Mouse (Mus musculus) mouse embryonic stem cell (cell line): ENCODE measurements around the gene Carns1.
"Not testable (repeated sequence)": the region's sequence is repeated elsewhere in the genome, so short reads cannot be mapped to it uniquely, and the experiment has no call there.

Experiments
- in situ Hi-C, 2 experiments: fragments of 300-500 bp; cut with MboI; formaldehyde crosslinking; loops; 1 replicate in 1 of 2; 3 replicates in 1 of 2; pipeline ENCODE4 v1.14.3; 2019 to 2020; ENCODE audit warnings: low sequenced_read_pairs in 2 of 2, low pct_unique_long_range_greater_than_20kb in 1 of 2, mixed read lengths in 1 of 2; ENCODE audit not compliant: unreplicated experiment in 1 of 2

Gene Carns1

GRCm38 (mm10) chr19:4143759-4144268 is 31.5 kb downstream of the Carns1 start, which contains the start of gene Cabp4:
Gene Cabp4 (minus strand): TSS chr19:4144033.
- in situ Hi-C loops = no loop called here

DNA sequence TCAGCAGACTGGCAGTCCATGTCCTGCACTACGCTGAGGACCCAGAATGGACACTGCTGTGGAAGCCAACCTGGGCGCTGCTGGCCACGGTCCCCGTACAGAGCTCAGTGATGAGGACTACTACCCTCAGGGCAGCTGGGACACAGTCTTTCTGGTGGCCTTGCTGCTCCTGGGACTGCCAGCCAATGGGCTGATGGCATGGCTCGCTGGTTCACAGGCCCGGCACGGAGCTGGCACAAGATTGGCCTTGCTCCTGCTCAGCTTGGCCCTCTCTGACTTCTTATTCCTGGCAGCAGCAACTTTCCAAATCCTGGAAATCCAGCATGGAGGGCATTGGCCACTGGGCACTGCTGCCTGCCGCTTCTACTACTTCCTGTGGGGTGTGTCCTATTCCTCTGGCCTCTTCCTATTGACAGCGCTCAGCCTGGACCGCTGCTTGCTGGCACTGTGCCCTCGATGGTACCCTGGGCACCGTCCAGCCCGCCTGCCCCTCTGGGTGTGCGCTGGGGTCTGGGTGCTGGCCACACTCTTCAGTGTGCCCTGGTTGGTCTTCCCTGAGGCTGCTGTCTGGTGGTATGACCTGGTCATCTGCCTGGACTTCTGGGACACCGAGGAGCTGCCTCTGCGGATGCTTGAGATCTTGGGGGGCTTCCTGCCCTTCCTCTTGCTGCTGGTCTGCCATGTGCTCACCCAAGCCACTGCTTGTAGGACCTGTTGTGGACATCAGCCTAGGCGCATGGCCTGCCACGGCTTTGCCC is 32.7 kb downstream of the Carns1 start:
- in situ Hi-C loops = no loop called here

DNA sequence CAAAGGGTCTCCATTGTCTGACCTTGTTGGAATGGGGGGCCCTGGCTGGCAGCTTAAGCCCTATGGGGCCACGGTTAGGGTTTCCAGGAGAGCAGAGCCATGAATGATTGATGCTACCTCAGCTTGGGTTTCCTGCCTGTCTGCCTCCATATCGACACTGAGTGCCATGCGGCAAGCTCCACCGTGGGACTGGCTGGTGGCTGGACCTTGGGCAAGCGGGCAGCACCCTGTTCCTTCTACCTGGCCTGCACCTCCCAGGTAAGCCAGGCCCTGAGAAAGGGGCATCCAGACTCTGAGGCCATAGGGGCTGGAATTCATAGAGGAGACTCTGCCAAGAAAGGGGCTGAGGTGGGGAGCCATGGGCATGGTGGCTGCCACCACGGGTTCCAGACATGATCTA is 35.1 kb downstream of the Carns1 start:
- in situ Hi-C loops = no loop called here

GRCm38 (mm10) chr19:4139446-4139845 is 35.8 kb downstream of the Carns1 start, which contains the start of gene Gpr152:
Gene Gpr152 (plus strand): TSS chr19:4139787.
- in situ Hi-C loops = no loop called here

- in situ Hi-C loops = no loop called here
Observed at GRCm38 (mm10) chr19:4137913-4138312, 37.4 kb downstream of the Carns1 start.

DNA sequence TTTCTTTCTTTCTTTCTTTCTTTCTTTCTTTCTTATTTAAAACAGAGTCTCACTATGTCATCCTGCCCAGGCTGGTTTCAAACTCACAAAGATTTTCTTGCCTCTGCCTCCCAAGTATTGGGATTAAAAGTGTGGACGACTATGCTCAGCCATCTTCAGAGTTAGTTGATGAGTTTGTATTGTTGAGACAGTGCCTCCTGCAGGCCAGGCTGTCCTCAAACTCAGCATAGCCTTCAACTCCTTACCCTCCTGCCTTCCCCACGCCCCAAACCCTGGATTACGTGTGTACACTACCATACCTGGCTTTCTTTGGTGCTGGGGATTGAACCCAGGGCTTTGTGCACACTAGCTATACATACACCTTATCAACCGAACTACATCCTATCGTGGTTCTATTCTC is 38.8 kb downstream of the Carns1 start:
- in situ Hi-C loops = no loop called here

- in situ Hi-C loops = not testable (repeated sequence)
Observed at GRCm38 (mm10) chr19:4135963-4136345, 39.3 kb downstream of the Carns1 start.

GRCm38 (mm10) chr19:4135229-4135962 is 39.9 kb downstream of the Carns1 start:
- in situ Hi-C loops = not testable (repeated sequence)

DNA sequence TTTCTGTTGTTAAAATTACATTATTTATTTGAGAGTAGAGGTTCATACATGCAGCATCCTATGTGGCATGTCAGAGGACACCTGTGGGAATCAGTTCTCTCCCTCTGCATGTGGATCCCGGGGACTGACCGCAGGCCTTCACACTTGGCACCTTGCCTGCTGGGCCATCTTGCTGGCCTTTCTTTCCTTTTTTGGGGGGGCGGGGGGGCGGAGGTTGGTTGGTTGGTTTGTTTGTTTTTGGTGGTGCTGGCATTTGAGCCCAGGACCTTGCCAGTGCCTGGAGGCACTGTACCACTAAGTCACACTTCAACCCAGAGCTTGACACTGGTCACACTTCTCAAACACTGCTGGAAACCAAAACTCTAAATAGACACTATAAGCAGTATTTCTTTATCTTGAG is 40.9 kb downstream of the Carns1 start:
- in situ Hi-C loops = no loop called here

DNA sequence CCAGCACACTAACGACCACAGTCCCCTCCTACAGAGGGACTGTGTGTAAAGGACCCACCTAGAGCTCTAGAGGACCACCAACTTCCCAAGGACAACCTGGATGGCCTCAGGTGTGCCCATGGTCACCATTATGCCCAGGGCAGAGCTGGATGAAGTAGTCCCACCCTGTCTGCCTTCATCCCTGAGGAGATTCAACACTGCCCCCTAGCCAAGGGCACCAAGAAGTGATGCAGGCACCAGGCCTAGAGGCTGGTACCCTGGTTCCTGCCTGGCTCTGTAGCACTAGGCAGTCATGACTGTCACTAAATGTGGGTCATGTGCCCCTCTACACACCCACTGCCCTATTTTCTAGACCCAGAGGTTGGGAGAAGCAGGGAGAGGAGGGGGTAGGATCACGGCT is 43.5 kb downstream of the Carns1 start:
- in situ Hi-C loops = no loop called here

DNA sequence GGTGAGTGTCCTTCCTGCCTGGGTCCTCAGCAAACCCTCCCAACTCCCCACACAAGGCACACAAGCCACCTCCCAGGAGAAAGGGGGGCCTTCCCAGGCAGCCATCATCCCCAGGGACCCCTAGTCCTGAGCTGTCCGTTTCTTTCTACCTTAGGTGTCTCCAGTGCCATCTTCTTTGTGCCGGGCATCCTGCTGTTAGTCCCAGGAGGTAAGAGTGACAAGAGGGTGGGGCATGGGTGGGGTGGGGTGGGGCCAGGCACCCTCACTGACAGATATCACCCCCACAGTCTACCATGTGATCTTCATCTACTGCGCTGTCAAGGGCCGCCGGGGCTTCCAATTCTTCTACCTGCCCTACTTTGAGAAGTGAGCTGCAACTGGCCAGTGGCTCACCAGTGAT is 44.2 kb downstream of the Carns1 start:
- in situ Hi-C loops = no loop called here

DNA sequence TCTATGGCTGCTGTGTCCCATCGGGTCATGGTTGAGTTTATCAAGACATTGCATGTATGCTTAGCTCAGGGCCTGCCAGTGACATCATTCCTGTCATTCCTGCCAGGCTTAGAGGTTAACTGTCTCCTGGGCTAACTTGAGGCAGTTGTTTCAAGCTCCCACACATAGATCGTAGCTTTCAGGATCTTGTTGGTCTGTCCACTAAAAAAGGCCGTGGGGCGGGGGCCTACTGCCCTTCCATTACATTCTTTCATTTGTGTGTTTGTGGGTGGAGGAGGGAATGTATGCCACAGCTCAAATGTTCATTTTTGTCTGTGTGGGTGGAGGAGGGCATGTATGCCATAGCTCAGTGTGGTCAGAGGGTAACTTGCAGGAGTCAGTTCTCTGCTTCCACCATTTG is 45.2 kb downstream of the Carns1 start:
- in situ Hi-C loops = no loop called here

- in situ Hi-C loops = no loop called here
Observed at GRCm38 (mm10) chr19:4129462-4129861, 45.8 kb downstream of the Carns1 start.

GRCm38 (mm10) chr19:4126759-4127495 is 48.4 kb downstream of the Carns1 start:
- in situ Hi-C loops = no loop called here

DNA sequence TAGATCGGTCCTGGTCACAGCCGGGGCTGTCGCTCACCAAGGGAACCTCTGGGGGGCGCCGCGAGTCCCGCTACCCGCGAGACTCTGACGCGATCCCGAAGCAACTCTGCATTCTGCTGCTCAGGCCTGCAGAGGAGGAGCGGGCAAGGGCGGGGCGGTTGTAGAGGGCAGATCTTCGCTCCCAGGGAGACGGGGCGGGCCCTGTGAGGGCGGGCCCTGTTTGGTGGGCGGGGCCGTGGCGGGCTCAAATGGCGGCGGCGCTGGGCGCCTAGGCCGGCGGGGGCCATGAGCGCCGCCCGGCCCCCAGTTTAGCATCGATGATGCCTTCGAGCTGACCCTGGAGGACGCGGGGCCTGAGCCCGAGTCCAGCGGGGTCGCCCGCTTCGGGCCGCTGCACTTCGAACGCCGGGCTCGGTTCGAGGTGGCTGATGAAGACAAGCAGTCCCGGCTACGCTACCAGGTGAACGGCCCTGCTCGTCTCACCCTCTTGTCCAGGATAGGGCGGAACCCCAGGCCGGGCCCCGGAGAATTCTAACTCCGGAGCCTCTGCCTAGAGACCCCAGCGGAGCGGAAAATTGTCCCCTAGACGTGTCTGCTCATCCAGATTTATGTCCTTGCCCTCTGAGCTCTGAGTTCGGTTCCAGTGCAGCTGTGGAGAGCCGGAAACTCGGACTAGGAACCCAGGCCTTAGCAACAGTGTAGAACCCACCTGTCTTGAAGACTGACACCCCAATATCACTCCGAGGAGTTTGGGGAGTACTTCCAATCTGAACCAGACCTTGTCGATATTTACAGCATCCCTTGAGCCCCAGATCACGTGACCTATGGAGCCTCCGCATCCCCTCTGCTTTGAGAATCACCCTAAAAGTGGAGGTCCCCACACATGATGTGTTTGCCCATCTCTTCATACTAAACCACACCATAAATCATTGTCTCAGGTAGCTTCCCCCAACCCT is 49.3 kb downstream of the Carns1 start, which contains the start of gene Aip:
TSS of gene Aip (minus strand) at position 118 of the 956 bp plus-strand sequence.
- in situ Hi-C loops = no loop called here

DNA sequence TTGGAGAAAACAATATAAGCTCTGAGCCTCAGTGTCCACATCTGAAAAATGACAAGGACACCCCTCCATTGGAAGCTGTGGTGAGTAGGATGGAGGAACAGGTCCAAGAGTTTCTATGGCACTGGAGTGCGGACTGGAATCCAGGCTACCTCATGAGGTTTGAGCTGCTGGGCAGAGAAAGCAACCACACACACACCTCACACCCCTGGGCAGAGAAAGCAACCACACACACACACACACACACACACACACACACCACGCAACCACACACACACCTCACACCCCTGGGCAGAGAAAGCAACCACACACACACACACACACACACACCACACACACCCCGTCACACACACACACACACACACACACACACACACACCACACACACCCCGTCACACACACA is 50.0 kb downstream of the Carns1 start:
- in situ Hi-C loops = not testable (repeated sequence)

GRCm38 (mm10) chr19:4124432-4124831 is 50.8 kb downstream of the Carns1 start:
- in situ Hi-C loops = no loop called here
